Mouse (Mus musculus): ENCODE results near the gene Psmb5. TPM values are rescaled to one million over a fixed set of nuclear protein-coding genes. Genes with fewer than 3 reads are reported as not detected.

The Psmb5 gene
- total and polyA plus RNA-seq, 3 experiments: 299 to 416 (median 411) TPM

DNA sequence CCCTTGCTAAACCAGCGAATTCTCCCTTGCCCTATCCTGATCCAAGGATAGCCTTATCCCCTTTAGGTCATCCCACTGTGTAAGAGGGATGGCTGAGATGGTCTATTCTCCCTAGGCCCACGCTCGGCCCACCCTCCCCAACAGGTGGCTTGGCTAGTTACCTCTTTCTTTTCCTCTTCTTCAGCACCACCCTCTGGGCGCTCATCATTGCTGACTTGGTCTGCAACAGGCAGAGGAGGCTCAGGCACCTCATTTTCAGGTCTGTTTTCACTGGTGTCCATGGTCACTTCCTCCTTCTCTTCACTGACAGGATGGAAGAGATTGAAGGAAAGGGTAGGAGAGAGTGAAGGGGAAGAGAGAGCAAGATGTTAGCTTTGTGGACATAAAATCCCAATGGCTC, 33.7 kb upstream of the Psmb5 start:
- H3K4me3 ChIP-seq (replicated peaks in 1 of 3; ENCODE audit: low read depth in 2 of 3, low read length in 2 of 3, poor library complexity in 1 of 3): peak overlapping the region in 1 of 3 experiments; percentile 16
- peaks cover 57 to 70% of the 10 kb centered on the region in 2 experiments for H3K36me3 ChIP-seq (replicated peaks in 1 of 2; ENCODE audit: control insufficient read depth in 1 of 2, insufficient read depth in 1 of 2, low read length in 1 of 2)
- H3K79me2 ChIP-seq (replicated peaks; ENCODE audit: control insufficient read depth, extremely low read depth, insufficient read depth, poor library complexity, severe bottlenecking): peaks cover 58% of the 10 kb centered on the region
- no peaks in the 10 kb centered on the region for H3K27me3 ChIP-seq (replicated peaks)
- peak overlapping the region; percentile 96 for H3K4me2 ChIP-seq (ENCODE audit: insufficient read depth, low read depth, poor library complexity, severe bottlenecking)
- peak; percentile 33 for DNase-seq (ENCODE audit: extremely low read depth)
- peak overlapping the region; percentile 38; the same call in 1 of the 2 replicates for H3K27ac ChIP-seq (ENCODE audit: insufficient read depth, low read depth)
- in situ Hi-C loops (cut with MboI; ENCODE audit: low pct_ligation_motif_present, low pct_unique_long_range_greater_than_20kb, low sequenced_read_pairs): loop anchor here (5.0 kb wide), 1 partner anchor 51 kb away; no protein-coding TSS in a partner anchor
- TF ChIP-seq MXI1 (IDR thresholded peaks at IDR 0.05; ENCODE audit: low read depth, low read length) (no peak), RAD21 (IDR thresholded peaks at IDR 0.05; ENCODE audit: low read depth, low read length) (no peak), HCFC1 (IDR thresholded peaks at IDR 0.05; ENCODE audit: low read depth, low read length) (no peak), ZKSCAN1 (IDR thresholded peaks at IDR 0.05; ENCODE audit: borderline replicate concordance, low read depth, low read length) (no peak), NELFE (IDR thresholded peaks at IDR 0.05; ENCODE audit: low read depth, low read length) (no peak)
- H3K4me1 ChIP-seq (ENCODE audit: control insufficient read depth in 1 of 2, insufficient read depth in 2 of 2): peaks cover 14 to 52% of the 10 kb centered on the region in 2 experiments
- dilution Hi-C loops (cut with MboI; ENCODE audit: extremely low pct_ligation_motif_present, extremely low pct_unique_long_range_greater_than_20kb, low sequenced_read_pairs): no loop called here
- no peaks in the 10 kb centered on the region for H3K9me3 ChIP-seq (replicated peaks; ENCODE audit: low read length)
- peak overlapping the region; percentile 97 for H3K9ac ChIP-seq (ENCODE audit: insufficient read depth, low read depth)

DNA sequence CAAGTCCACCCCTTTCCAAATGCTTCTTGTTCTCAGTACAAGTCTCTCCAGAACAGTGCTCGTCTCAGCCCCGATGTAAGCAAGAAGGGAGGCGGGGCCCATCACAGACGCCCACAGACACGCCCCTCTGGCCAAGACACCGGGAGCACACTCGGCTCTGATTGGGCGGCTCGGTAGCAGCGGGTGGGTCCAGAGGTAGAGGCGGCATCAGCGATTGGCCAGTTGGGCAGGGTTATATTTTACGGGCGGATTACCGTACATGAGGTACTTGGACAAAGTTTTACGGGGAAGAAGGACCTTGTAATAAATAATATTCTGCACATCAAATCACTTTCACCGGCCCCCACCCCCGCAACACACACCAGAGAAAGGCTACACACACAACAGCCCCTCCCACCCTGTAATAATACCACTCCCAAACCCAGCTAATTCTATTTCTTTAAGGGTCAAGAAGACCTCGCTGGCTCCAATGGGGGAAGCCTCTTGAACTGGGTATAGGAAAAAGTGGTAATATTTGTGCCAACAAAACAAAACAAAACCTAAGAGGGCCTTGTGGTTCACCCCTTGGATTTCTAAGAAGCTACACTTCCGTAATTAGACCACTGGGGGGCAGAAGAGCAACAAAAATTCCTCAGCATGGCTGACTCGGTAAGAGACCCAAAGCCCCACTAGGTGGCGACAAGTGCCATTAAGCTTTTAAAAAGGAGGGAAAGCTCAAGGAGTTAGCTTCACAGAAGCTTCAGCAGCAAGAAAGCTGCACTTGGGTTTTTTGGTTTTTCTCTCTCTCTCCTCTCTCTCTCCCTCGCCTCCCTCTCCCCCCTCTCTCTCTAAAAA, 33.0 kb upstream of the Psmb5 start:
- DNase-seq (ENCODE audit: extremely low read depth): peak; percentile 96
- Histone ChIP-seq H3K4me2 (ENCODE audit: insufficient read depth, low read depth, poor library complexity, severe bottlenecking) (peak overlapping the region; percentile 96), H3K36me3 (replicated peaks in 1 of 2; ENCODE audit: control insufficient read depth in 1 of 2, insufficient read depth in 1 of 2, low read length in 1 of 2) (peaks cover 57 to 70% of the 10 kb centered on the region in 2 experiments), H3K4me3 (replicated peaks in 1 of 3; ENCODE audit: low read depth in 2 of 3, low read length in 2 of 3, poor library complexity in 1 of 3) (no peak overlapping the region), H3K27me3 (replicated peaks) (no peaks in the 10 kb centered on the region), H3K9me3 (replicated peaks; ENCODE audit: low read length) (no peaks in the 10 kb centered on the region), H3K4me1 (ENCODE audit: control insufficient read depth in 1 of 2, insufficient read depth in 2 of 2) (peaks cover 14 to 52% of the 10 kb centered on the region in 2 experiments), H3K9ac (ENCODE audit: insufficient read depth, low read depth) (peak overlapping the region; percentile 97), H3K79me2 (replicated peaks; ENCODE audit: control insufficient read depth, extremely low read depth, insufficient read depth, poor library complexity, severe bottlenecking) (peaks cover 58% of the 10 kb centered on the region), H3K27ac (ENCODE audit: insufficient read depth, low read depth) (no peak overlapping the region)
- in situ Hi-C loops (cut with MboI; ENCODE audit: low pct_ligation_motif_present, low pct_unique_long_range_greater_than_20kb, low sequenced_read_pairs) (loop anchor here (5.0 kb wide), 1 partner anchor 51 kb away; no protein-coding TSS in a partner anchor), dilution Hi-C loops (cut with MboI; ENCODE audit: extremely low pct_ligation_motif_present, extremely low pct_unique_long_range_greater_than_20kb, low sequenced_read_pairs) (no loop called here)
- TF ChIP-seq RAD21 (IDR thresholded peaks at IDR 0.05; ENCODE audit: low read depth, low read length) (peak; percentile 69), SMC3 (IDR thresholded peaks at IDR 0.05; ENCODE audit: low read depth, low read length) (peak; percentile 85), MAX (IDR thresholded peaks at IDR 0.05; ENCODE audit: low read length) (no peak), MYC (IDR thresholded peaks at IDR 0.05; ENCODE audit: low read depth, low read length) (peak; percentile 29; the same call in 1 of the 2 replicates), CHD2 (IDR thresholded peaks at IDR 0.05; ENCODE audit: low read length) (no peak), POLR2A (IDR thresholded peaks at IDR 0.05; ENCODE audit: low read depth, low read length) (peak; percentile 20; the same call in 1 of the 2 replicates), EP300 (IDR thresholded peaks at IDR 0.05; ENCODE audit: low read length) (no peak), RCOR1 (conservative IDR thresholded peaks at IDR 0.05; ENCODE audit: low read depth, low read length) (no peak), TCF12 (IDR thresholded peaks at IDR 0.05; ENCODE audit: low read depth, low read length) (no peak), CTCF (conservative IDR thresholded peaks at IDR 0.05 in 1 of 2, IDR thresholded peaks at IDR 0.05 in 1 of 2; ENCODE audit: low read depth in 2 of 2, low read length in 2 of 2) (peak; percentile 91 to 100), GABPA (IDR thresholded peaks at IDR 0.05; ENCODE audit: insufficient replicate concordance, low read depth, low read length) (no peak), MAZ (IDR thresholded peaks at IDR 0.05; ENCODE audit: low read depth, low read length) (no peak), POLR2AphosphoS2 (IDR thresholded peaks at IDR 0.05; ENCODE audit: low read depth, low read length) (no peak), USF1 (IDR thresholded peaks at IDR 0.05; ENCODE audit: low read depth, low read length) (no peak), UBTF (IDR thresholded peaks at IDR 0.05; ENCODE audit: low read depth, low read length) (no peak), MXI1 (IDR thresholded peaks at IDR 0.05; ENCODE audit: low read depth, low read length) (no peak), ZMIZ1 (IDR thresholded peaks at IDR 0.05; ENCODE audit: low read depth, low read length) (no peak)
